Mouse (Mus musculus) neutrophil, adult 5-6 weeks (primary cell): ENCODE measurements at regions not wholly inside any gene's neighbourhood (a gene's known extent, or its start where the extent isn't known, plus 50 kb on each side); places are given as distances from the start of the nearest gene placed in this dataset.
"Not testable (repeated sequence)": the region's sequence is repeated elsewhere in the genome, so short reads cannot be mapped to it uniquely, and the experiment has no call there.

ENCODE experiments used
- ATAC-seq: fragments of 151-379, 151-347 bp; 2 replicates; pipeline ENCODE4 v1.8.0; 2017; ENCODE audit warnings: mild to moderate bottlenecking, moderate TSS enrichment; ENCODE audit not compliant: insufficient number of reproducible peaks, poor library complexity, low FRiP score, severe bottlenecking; ENCODE audit errors: extremely low read depth

DNA sequence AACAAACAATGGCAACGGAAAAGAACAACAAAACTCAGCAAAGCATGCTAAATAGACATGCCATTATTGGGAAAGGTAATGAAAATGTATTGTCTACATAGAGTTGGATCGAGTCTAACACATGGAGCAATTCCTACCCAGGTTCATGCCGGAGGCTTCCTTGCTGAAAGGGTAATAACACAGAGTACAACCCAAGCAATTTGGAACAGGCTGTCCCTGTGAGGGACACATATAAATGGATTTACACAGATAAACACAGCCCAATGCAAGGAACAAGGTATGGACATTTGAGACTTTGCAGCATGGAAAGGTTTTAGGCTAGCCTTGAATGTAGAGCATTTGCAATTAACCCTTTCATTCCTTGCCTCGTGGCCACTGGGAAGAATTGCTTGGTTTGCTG is 158.6 kb upstream of the Gm11146 start:
- ATAC-seq: no peak

DNA sequence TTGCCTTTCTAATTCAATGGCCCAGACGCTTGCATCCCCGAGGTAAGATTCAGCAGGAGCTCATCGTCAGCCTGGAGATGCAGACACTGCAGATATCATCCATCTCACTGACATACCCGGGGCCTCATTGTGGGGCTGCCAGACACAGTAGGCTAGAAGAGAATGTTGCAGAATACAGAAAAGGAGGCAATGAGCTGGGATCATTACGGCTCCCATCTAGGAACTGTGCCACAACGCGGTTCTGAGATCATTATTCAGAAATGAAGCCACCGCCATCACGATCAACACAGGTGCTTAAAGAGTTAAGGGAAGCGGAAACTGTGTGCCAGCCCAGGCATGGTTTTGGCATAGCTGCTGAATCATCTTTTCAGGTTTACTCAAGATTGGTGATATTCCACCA is 158.1 kb upstream of the Gm11146 start:
- ATAC-seq: no peak

DNA sequence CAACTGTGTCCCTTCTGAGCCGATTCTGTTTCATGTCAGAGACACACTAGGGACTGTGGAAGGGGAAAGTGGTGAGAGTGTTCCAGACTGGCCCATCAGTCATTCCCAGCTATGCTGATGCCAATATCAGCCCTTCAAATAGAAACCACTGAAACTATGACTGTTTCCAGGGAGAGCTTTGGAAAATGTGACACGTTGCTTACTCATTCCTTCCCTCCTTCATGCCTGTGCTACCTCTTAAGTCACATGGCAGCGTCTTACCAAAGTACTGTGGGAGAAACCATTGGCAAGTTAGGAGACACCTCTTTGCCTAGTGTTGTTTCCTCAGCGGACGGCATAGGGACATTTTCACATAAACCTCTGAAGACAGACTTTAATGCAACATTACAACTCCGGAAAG is 153.0 kb upstream of the Gm11146 start:
- no peak for ATAC-seq

DNA sequence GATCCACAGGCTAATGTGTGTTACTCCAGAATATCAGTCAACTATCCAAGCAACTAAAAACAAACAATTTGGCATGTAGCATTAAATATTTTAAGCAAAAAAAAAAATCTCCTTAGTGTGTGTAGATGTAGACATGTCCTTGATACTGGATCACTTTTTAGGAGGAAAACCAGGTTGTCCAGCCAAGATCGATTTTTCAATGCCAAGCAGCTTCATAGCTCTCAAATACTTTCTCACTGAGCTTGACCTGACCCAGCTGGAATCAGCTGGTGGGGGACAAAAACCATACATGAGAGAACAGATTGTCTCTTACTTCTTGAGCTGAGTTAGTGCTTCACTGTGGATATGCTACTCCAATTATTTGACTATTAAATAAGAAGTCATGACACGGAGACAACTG is 147.6 kb upstream of the Gm11146 start:
- no peak for ATAC-seq

DNA sequence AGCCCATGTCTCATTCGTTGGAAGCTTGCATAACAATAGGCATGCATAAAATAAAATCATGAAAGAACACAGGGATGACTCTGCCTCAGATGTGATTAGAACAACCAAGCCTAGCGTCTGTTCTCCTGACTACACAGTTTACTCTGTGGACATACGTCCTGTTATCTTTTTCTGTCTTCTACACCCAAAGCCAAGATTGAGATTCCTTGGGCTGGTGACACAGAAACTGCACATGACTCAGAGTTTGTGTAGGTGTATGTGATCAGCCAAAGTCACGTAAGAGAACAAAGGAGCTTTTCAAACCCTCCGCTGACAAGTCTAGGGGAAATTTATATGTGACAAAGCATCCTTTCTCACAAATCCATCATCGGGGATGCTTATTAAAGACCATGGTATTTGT is 141.9 kb upstream of the Gm11146 start:
- ATAC-seq: no peak

DNA sequence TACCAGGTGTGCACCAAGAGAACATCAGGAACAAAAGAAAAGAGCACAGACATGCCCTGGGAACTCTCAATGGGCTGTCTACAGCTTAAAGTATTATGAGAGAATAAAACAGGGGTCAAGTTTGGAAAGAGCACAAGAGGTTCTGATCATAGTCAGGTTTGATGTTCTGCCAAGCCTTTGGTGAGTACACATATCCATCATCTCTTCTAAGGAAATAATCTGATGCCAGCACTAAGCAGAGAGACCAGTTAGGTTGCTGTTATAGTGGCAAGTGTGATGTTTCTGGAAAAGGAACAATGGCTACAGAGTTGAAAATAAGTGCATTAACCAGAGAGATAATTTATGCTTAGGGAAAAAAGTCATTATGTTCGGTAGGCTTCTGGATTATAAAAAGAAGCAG is 136.9 kb upstream of the Gm11146 start:
- no peak for ATAC-seq

DNA sequence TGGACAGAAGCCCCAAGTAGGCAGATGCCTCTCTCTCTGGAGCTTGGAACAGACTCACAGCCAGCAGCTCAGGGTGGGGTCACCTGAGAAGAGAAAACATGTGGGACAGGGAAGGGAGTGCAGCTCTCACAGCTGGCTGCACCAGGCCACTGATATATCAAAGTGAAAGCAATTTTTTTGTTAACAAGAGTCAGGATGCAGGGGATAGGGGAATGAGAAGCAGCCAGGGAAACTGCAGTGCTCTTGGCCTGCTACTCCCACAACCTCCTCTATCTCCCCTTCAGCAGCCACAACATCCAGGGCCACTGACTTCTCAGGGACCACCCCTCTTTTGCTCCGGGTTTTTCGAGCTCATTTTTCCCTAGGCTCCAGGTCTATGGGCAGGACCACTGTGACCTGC is 117.5 kb upstream of the Gm11146 start:
- no peak for ATAC-seq

DNA sequence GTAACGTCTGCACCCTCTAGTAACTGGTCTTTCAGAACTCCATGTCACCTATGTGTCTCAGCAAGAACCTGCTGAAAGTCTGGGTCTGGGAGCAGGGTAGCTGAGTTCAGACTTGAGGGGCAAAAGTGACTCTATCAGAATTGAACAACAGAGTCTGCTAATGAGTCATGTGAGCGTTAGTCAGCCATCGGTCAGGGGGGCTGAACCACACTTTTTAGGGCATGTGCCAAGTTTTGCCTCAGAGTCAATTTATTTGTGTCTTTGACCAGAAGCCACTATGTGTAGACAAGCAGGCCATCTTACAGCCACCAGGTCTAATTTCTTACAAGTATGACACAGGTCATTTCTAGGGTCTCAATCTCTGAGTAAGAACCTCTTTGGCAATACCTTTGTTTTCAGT is 115.9 kb upstream of the Gm11146 start:
- ATAC-seq: not testable (repeated sequence)

DNA sequence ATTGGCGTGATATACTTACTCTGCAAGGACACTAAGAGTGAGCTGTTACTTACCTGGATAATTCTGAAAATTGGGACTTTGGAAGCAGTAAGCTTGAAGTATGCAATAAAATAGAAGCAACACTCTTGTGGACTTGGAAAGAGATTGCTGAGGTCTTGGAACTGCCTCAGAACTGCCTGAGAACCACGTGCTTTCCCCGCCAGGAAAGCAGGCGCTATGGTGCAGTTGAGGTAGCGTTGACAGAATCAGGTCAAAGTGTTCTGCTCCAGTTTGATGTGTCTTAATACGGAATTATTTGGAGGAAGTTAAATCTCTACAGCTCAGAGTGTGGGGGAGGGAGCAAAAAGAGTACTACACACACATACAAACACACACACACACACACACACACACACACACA is 102.8 kb upstream of the Gm11146 start:
- no peak for ATAC-seq

DNA sequence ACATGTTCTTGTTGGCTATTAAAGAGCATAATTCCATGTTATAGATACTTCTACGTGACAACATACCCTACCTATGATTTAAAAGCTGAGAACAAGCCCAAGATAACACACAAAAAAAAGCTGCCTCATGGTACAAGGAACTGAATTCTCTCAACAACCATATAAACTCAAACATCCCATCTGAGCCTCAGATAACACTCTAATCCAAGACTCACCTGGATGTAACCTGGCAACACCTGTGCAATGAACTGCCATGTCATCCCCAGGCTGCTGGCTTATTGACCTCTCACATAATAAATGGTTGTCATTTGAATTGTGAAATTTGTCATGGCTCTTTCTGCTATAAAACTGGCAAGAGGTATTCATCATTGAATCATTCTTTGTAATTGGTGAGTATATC is 93.5 kb upstream of the Gm11146 start:
- ATAC-seq: no peak

DNA sequence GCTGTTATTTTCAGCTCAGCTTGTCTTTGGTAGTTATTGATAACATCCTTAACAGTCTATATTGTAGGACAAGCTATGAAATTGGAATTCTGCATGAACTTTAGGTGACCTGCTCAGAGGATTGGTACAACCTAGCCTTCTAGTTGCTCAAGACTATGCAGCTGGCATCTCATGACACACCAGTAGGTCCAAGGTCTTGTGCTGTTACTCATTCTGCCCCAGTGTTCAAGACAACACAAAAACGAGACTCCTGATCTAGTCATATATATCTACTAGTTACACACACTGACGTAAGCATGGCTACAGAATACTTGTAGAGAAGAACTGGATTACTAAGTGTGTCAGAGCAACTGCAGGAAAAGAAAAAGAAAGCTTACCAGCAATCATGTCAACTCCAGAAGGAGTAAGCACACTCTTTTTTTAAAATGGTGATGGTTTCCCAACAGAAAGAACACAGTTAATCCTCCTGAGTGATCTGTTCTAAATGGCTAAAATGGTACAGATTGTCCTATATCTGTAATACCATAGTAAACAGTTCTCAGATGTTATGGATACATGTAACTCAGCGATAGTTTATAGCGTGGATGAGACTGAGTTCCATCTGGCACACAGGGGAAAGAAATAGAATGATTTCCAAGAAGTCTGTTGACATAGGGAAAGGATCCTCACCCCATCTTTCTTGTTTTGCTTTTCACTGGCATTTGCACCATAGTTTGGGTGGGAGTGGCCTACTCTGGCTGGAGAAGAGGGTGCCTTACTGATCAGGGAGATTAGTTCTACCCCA is 85.4 kb upstream of the Gm11146 start:
- no peak for ATAC-seq

DNA sequence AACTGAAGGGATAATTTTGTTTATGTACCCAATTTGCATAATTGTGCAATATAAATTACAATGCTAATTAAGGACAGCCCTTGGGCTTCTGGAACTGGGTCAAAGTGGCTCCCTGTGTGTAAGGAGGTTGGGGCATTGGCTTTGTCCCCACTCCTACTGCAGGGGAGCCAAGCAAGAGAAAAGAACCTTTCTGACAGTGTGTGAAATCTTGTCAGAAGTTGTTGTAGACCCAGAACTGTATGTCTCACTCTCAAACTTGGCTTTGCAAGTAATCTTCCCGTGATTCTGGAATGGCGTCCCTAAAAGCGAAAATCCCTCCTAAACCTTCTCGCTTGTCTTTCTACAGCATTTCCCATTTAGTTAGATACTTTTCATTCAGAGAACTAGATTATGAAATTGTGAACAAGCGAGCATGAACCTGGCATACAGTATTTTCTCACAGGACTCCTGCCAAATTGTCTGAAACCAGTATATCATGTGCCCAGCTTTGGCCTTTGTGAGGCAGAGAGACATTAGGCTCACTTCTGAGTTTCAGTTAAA is 83.8 kb upstream of the Gm11146 start:
- no peak for ATAC-seq

DNA sequence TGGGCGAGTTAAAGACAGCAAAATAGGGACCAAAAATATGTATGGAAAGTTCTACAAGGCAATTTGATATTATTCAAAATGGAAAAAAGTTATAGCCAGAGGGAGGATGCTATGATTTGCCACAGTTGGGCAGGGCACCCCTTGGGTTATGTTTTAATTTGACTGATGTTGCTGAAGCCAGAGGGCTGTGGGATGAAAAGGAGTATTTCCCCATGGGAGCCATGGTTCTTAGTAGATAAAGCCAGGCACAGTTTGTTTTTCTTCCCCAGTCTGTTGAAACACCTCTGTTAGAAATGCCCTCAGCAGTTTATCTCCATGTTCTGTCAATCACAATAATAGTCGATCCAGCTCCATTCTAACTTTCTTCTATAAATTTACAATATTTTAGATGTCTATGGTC is 82.6 kb upstream of the Gm11146 start:
- ATAC-seq: no peak

DNA sequence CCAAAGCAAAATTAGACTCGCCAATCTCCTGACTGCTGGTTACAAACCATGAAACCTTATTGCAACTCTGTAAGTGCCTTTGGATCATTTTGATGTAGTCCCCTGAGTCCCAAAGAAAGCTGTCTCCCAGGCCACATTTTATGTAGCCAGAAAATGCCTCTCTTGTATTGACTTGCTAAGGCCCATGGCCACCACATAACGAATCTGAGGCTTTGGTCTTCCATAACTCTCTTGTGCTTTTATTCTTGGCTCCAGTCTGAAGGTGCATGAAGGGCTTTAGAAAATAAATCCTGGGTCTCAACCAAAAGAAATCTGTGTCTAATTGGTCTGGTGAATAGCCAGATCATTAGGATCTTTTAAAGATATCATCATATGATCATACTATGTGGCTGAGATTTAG is 77.3 kb upstream of the Gm11146 start:
- no peak for ATAC-seq

DNA sequence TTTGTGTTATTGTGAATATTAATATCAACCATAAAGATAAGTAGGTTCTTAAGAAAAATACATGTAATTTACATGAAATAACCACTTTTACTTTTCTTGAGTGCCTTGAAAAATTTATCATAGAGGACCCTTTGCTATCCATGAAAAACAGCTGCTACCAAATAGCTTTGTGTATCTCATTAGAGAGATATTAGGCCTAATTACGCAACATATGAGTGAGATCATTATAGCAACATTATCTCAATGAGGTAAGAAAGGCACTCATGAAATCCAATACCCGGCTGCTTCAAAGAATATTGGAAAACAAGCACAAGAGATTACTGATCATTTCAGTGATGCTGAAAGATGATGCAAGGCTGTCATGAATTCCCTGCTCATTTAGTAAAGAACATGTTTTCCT is 74.9 kb upstream of the Gm11146 start:
- no peak for ATAC-seq

DNA sequence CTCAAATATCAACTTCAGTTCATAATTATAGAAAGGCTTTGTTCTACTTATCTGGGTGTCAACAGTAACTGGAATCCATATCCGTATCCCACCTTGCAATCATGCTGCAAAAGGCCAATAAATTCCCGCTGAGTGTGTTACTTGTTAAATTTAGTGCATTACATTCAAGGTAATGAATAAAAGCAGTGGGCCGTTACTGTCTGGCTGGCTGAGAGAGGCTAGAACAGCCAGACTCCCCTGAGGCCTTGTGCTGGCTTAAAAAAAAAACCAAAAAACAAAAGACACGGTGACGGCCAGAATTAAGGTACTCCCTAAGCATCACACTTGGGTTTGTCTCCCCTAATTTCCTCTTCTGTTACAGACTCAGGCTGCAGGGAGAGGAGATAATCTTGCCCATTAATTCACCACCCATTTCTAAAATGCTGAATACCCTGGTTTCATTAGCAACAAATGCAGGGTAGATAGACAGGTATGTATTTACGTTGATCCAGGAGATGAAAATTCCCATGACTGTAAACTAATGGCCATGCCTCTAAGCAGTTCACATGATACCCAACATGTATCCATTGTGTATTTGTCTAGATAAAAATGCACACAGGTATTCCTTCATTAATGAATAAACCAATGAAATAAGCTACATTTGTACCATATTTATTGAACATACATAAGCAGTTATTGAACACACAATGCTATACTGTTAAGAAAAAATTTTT is 74.1 kb upstream of the Gm11146 start:
- ATAC-seq: no peak

DNA sequence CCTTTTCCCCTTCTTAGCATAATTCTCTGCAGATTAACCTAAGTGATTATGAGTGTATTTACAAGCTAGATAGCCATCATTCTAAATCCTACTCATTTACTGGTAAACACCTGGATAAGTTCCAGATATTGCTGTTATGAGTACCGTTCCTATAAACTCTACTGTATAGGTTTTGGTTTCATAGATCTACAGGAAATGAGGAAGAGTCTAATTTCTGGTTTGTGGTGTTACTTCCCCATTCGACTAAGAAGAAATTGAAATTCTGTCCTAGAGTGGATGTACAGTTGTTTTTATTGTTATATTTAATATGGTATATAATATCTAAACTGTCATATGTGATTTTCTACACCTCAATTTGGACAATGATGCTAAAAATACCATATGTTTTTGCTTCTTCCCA is 69.4 kb upstream of the Gm11146 start:
- no peak for ATAC-seq

DNA sequence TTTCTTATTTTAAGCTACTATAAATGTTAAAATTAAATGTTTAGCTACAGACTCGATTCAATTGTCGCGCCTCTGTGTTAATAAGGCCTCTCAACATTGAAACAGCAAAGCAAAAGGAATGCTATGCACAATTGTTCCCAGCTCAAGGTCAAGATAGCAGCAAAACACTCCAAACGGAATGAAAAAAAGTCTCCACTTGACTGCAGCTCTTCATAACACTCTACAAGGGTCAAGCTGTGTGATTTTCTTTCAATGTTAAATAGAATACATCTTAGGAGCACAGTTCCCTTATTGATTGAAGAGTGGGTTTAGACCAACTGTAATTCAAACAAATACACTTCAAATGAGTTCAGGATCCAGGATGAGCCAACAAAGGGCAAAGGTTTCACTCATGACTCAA is 63.9 kb upstream of the Gm11146 start:
- ATAC-seq: no peak

DNA sequence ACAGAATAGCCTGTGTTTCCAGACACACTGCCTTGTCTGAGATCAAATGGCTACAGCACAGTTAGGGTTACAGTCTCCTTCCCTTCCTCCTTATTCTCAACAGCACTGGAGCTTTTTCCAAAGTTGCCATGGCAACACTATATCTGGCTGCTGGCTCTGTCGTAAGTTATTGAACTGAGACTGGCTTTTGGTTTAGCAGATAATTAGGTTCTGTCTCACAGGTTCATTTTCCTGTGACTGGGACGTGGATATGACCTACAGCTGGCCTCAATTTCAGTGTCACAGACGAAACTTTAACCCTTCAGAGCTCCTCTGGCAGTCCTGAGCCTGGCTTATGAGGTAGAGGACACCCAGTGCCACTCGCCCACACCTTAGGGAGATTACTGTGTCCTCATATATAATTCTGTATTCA is 60.2 kb upstream of the Gm11146 start:
- no peak for ATAC-seq

DNA sequence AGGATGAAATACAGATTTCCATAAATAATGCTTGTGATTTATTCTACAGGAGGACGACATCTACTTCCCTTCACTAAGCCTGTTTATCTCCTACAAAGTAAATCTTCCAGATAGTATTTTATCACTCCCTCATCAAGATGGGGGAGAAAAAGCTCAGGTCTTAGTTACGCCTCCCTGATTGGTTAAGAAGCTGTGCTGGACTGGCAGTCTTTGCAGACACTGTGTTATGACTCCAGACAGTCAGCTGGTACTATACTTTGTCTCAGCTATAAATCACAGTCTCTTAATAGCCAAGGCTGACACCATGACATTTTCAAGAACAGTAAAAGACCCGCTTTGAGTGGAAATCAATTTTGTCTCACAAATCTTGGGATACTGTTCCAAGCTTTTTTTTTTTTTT is 51.4 kb upstream of the Gm11146 start:
- no peak for ATAC-seq
